Mouse (Mus musculus) adrenal gland, postnatal 25 days (tissue): Measurements from ENCODE around the gene Ptprq. TPM values are rescaled to one million over a fixed set of nuclear protein-coding genes. Genes with fewer than 3 reads are reported as not detected.

Source experiments
- DNase-seq: peaks from one replicate; pipeline ENCODE4 v3.0.0; 2021; ENCODE audit warnings: mixed read lengths
- microRNA-seq, 2 experiments: library from miRNA; unstranded; fragments of <30 nt; microRNA quantifications; one replicate each; pipeline ENCODE4 v1.2.0; 2021
- total RNA-seq: library from RNA; stranded (reverse); gene quantifications from 2 replicates; pipeline ENCODE4 v1.2.3, GENCODE M21; 2021

The Ptprq gene
- total RNA-seq, 1 experiment from 2014 or later = 0.06 TPM

- no peak for DNase-seq
Measured at GRCm38 (mm10) chr10:107488654-107489315, 231.1 kb downstream of the Ptprq start.

GRCm38 (mm10) chr10:107486770-107487169, 233.1 kb downstream of the Ptprq start:
- no peak for DNase-seq

GRCm38 (mm10) chr10:107485870-107486269, 234.0 kb downstream of the Ptprq start, which contains the start of gene Myf5:
Gene Myf5 (minus strand): TSS chr10:107486134.
- no peak for DNase-seq

GRCm38 (mm10) chr10:107484050-107484449, 235.8 kb downstream of the Ptprq start:
- no peak for DNase-seq

- DNase-seq = no peak
Measured at GRCm38 (mm10) chr10:107473497-107473896, 246.4 kb downstream of the Ptprq start.

- no peak for DNase-seq
Measured at GRCm38 (mm10) chr10:107471712-107472111, 248.1 kb downstream of the Ptprq start.

GRCm38 (mm10) chr10:107467819-107468218, 252.0 kb downstream of the Ptprq start:
- DNase-seq = no peak

Small RNA genes lying within 50 kb of the gene (microRNA-seq; reads per million reads assigned to microRNA genes)
- gene Gm44403 = 0 reads per million in 2 experiments

Other genes starting within 250 kb of the Ptprq start
- gene Myf5, start 233.9 kb downstream of the Ptprq start, total RNA-seq = not detected in 2 replicates
- gene Myf6, start 225.3 kb downstream of the Ptprq start, total RNA-seq = not detected in 2 replicates
- gene Otogl, start 192.1 kb upstream of the Ptprq start, total RNA-seq = 0.21 and 0.33 TPM in 2 replicates